Mouse (Mus musculus) myocyte (in vitro differentiated cells): Measurements from ENCODE around the gene Gm28038.

Experiments
- CEBPB ChIP-seq: IDR thresholded peaks from 2 replicates; pipeline ENCODE4 v1.6.1; 2011; ENCODE audit warnings: mild to moderate bottlenecking, moderate library complexity; ENCODE audit not compliant: poor library complexity, insufficient read depth, severe bottlenecking
- E2F4 ChIP-seq: IDR thresholded peaks from one replicate; pipeline ENCODE4 v1.6.1; 2011; ENCODE audit warnings: mild to moderate bottlenecking, control low read depth, moderate library complexity; ENCODE audit not compliant: insufficient read depth
- MAX ChIP-seq: IDR thresholded peaks from one replicate; pipeline ENCODE4 v1.6.1; 2011; ENCODE audit warnings: low read depth, mild to moderate bottlenecking, control low read depth
- MYOD1 ChIP-seq, 3 experiments: IDR thresholded peaks; one replicate each; pipeline ENCODE4 v1.6.1; 2011; ENCODE audit warnings: control low read depth in 2 of 3, low read depth in 2 of 3, mild to moderate bottlenecking in 2 of 3, moderate library complexity in 1 of 3; ENCODE audit not compliant: insufficient read length in 2 of 3, control insufficient read depth in 1 of 3
- MYOG ChIP-seq, 3 experiments: IDR thresholded peaks; one replicate each; pipeline ENCODE4 v1.6.1; 2011; ENCODE audit warnings: control low read depth in 2 of 3, low read depth in 2 of 3, mild to moderate bottlenecking in 2 of 3; ENCODE audit not compliant: insufficient read length in 2 of 3, control insufficient read depth in 1 of 3, insufficient read depth in 1 of 3
- POLR2A ChIP-seq: IDR thresholded peaks from one replicate; pipeline ENCODE4 v1.6.1; 2011; ENCODE audit warnings: low read depth, mild to moderate bottlenecking, control low read depth, moderate library complexity; ENCODE audit not compliant: insufficient read length
- POLR2AphosphoS2 ChIP-seq: IDR thresholded peaks from one replicate; pipeline ENCODE4 v1.6.1; 2011; ENCODE audit warnings: low read depth, control low read depth; ENCODE audit not compliant: insufficient read length
- REST ChIP-seq: IDR thresholded peaks from one replicate; pipeline ENCODE4 v1.6.1; 2011; ENCODE audit warnings: mild to moderate bottlenecking, control low read depth, moderate library complexity; ENCODE audit not compliant: insufficient read depth, insufficient read length
- SRF ChIP-seq: IDR thresholded peaks from one replicate; pipeline ENCODE4 v1.6.1; 2011; ENCODE audit warnings: low read depth; ENCODE audit not compliant: control insufficient read depth, insufficient read length
- TCF12 ChIP-seq: IDR thresholded peaks from one replicate; pipeline ENCODE4 v1.6.1; 2011; ENCODE audit warnings: mild to moderate bottlenecking, control low read depth; ENCODE audit not compliant: poor library complexity, insufficient read depth, severe bottlenecking
- TCF3 ChIP-seq: IDR thresholded peaks from one replicate; pipeline ENCODE4 v1.6.1; 2011; ENCODE audit warnings: low read depth, control low read depth; ENCODE audit not compliant: insufficient read length
- USF1 ChIP-seq: IDR thresholded peaks from one replicate; pipeline ENCODE4 v1.6.1; 2011; ENCODE audit warnings: low read depth, mild to moderate bottlenecking, control low read depth, moderate library complexity

DNA sequence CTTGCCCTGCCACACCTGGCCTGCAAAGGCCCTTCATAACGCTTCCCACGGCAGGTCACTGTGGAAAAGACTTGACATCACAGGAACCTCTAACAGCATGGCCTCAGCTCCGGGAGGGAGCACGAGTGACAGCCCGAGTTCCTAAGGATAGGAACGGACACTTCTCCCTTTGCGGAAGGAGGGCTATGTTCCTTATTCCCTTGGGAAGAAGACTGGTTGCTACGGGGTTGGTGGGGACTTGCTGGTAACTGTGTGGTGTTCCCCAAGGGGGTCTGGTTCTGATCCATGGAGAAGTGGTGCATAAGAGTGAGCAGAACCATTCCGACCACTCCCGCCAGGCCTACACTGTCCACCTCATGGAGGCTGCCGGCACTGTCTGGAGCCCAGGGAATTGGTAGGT, at the start of gene Gm28038:
- no peak for TF ChIP-seq REST
- TF ChIP-seq USF1: no peak
- TF ChIP-seq POLR2A: no peak
- no peak for TF ChIP-seq MYOG (IDR thresholded peaks at IDR 0.05; ENCODE audit: control insufficient read depth in 1 of 3, insufficient read depth in 1 of 3, insufficient read length in 2 of 3, low read depth in 2 of 3)
- no peak for TF ChIP-seq MAX
- TF ChIP-seq MYOD1 (IDR thresholded peaks at IDR 0.05; ENCODE audit: control insufficient read depth in 1 of 3, insufficient read length in 2 of 3, low read depth in 2 of 3): no peak
- no peak for TF ChIP-seq E2F4
- no peak for TF ChIP-seq SRF
- no peak for TF ChIP-seq CEBPB
- peak; percentile 25 for TF ChIP-seq POLR2AphosphoS2
- TF ChIP-seq TCF3: no peak
- no peak for TF ChIP-seq TCF12
